Mouse (Mus musculus) stomach, embryonic 15.5 days (tissue): ENCODE data around the gene Ppp3cb. TPM values are rescaled to one million over a fixed set of nuclear protein-coding genes. Genes with fewer than 3 reads are reported as not detected.
"Not testable (repeated sequence)": the region's sequence is repeated elsewhere in the genome, so short reads cannot be mapped to it uniquely, and the experiment has no call there.

Source experiments
- ATAC-seq: fragments of 200-750 bp; cut with Nextera tagmentation; 2 replicates; pipeline ENCODE4 v1.8.0; 2017; ENCODE audit warnings: low read depth, moderate number of reproducible peaks, moderate TSS enrichment; ENCODE audit not compliant: insufficient read depth, low FRiP score
- H3K27ac ChIP-seq: fragments of 300-500 bp; sonication (generic); 2 replicates; pipeline ENCODE4 v1.5.1; 2015; ENCODE audit warnings: mild to moderate bottlenecking, inconsistent platforms
- H3K27me3 ChIP-seq: fragments of 300-500 bp; sonication (generic); replicated peaks from 2 replicates; pipeline ENCODE4 v1.6.1; 2015; ENCODE audit warnings: inconsistent platforms
- H3K36me3 ChIP-seq: fragments of 300-500 bp; sonication (generic); 2 replicates; pipeline ENCODE4 v1.6.1; 2015; ENCODE audit warnings: inconsistent platforms
- H3K4me1 ChIP-seq: fragments of 300-500 bp; sonication (generic); 2 replicates; pipeline ENCODE4 v1.6.1; 2015; ENCODE audit warnings: inconsistent platforms
- H3K4me2 ChIP-seq: fragments of 300-500 bp; sonication (generic); 2 replicates; pipeline ENCODE4 v1.6.1; 2015; ENCODE audit warnings: mild to moderate bottlenecking, inconsistent platforms
- H3K4me3 ChIP-seq: fragments of 300-500 bp; sonication (generic); replicated peaks from 2 replicates; pipeline ENCODE4 v1.5.1; 2015; ENCODE audit warnings: inconsistent platforms
- H3K9ac ChIP-seq: fragments of 300-500 bp; sonication (generic); 2 replicates; pipeline ENCODE4 v1.6.1; 2015; ENCODE audit warnings: inconsistent platforms
- H3K9me3 ChIP-seq: fragments of 300-500 bp; sonication (generic); 2 replicates; pipeline ENCODE4 v1.6.1; 2016; ENCODE audit warnings: inconsistent platforms
- WGBS: fragments of 180-500 bp; shearing (Covaris S2); methylation state at CpG from one replicate; pipeline ENCODE4 v1.1.7; 2015; 5-methylcytosine and 5-hydroxymethylcytosine counted together
- polyA plus RNA-seq: library from polyadenylated mRNA; unstranded; fragments of >200 nt; fragmentation: Nextera tagmentation; extraction: Ambion mirVana; gene quantifications from 2 replicates; pipeline ENCODE4 v1.2.1, GENCODE M21; 2015

Gene Ppp3cb
- 39.9 and 42.4 TPM in 2 replicates for polyA plus RNA-seq

- Histone ChIP-seq H3K36me3 (peaks cover 18% of the 10 kb centered on the region; the same call in 1 of the 2 replicates), H3K4me3 (peak within 1 kb of the TSS; percentile 87), H3K27ac (peak within 1 kb of the TSS; percentile 99), H3K9me3 (no peaks in the 10 kb centered on the region), H3K4me1 (peaks cover 10% of the 10 kb centered on the region), H3K27me3 (no peaks in the 10 kb centered on the region), H3K9ac (peak within 1 kb of the TSS; percentile 98), H3K4me2 (peak within 1 kb of the TSS; percentile 51)
- peak; percentile 87 for ATAC-seq
- 1% methylated on average over 28 of the region's 29 CpGs for whole genome bisulfite sequencing
These were observed at the start of gene Ppp3cb for GRCm38 (mm10) chr14:20546415-20546814. Ppp3cb (minus strand) TSS chr14:20546573.

GRCm38 (mm10) chr14:20595781-20596180 lies 49.4 kb upstream of the Ppp3cb start:
- Histone ChIP-seq H3K4me2 (no peak overlapping the region), H3K9ac (no peak overlapping the region), H3K27me3 (no peaks in the 10 kb centered on the region), H3K27ac (no peak overlapping the region), H3K9me3 (no peaks in the 10 kb centered on the region), H3K4me1 (no peaks in the 10 kb centered on the region), H3K4me3 (no peak overlapping the region), H3K36me3 (no peaks in the 10 kb centered on the region)
- 45% methylated on average over 3 of the region's 3 CpGs for WGBS
- ATAC-seq: no peak

- 66% methylated on average over 5 of the region's 5 CpGs for WGBS
- H3K27ac ChIP-seq: no peak overlapping the region
- ATAC-seq: no peak
These were observed 41.1 kb upstream of the Ppp3cb start for GRCm38 (mm10) chr14:20587458-20587857.

GRCm38 (mm10) chr14:20578822-20579407 lies 32.5 kb upstream of the Ppp3cb start:
- Histone ChIP-seq H3K4me2 (no peak overlapping the region), H3K9ac (no peak overlapping the region), H3K27me3 (no peaks in the 10 kb centered on the region), H3K27ac (no peak overlapping the region), H3K4me1 (no peaks in the 10 kb centered on the region), H3K4me3 (no peak overlapping the region), H3K9me3 (no peaks in the 10 kb centered on the region), H3K36me3 (0 out of 2 replicates have a peak, but pooled peaks cover 6% of the 10 kb centered on the region)
- ATAC-seq: no peak
- 77% methylated on average over 6 of the region's 6 CpGs for WGBS

More at GRCm38 (mm10) chr14:20587458-20587857, 41.1 kb upstream of the Ppp3cb start:
- Histone ChIP-seq H3K4me1 (no peaks in the 10 kb centered on the region), H3K27me3 (no peaks in the 10 kb centered on the region), H3K4me2 (no peak overlapping the region), H3K36me3 (0 out of 2 replicates have a peak, but pooled peaks cover 4% of the 10 kb centered on the region), H3K4me3 (no peak overlapping the region), H3K9ac (no peak overlapping the region), H3K9me3 (no peaks in the 10 kb centered on the region)

- H3K4me3 ChIP-seq: no peak overlapping the region
- no peaks in the 10 kb centered on the region for H3K27me3 ChIP-seq
- no peak overlapping the region for H3K4me2 ChIP-seq
- H3K4me1 ChIP-seq: no peaks in the 10 kb centered on the region
- H3K36me3 ChIP-seq: 0 out of 2 replicates have a peak, but pooled peaks cover 2% of the 10 kb centered on the region
- H3K9ac ChIP-seq: no peak overlapping the region
- ATAC-seq: no peak
- 54% methylated on average over 7 of the region's 7 CpGs for WGBS
- H3K27ac ChIP-seq: no peak overlapping the region
- no peaks in the 10 kb centered on the region for H3K9me3 ChIP-seq
These were observed 29.8 kb upstream of the Ppp3cb start for GRCm38 (mm10) chr14:20576179-20576578.

GRCm38 (mm10) chr14:20573196-20573595 lies 26.8 kb upstream of the Ppp3cb start:
- not testable (repeated sequence) for H3K4me3 ChIP-seq, ATAC-seq, H3K9ac ChIP-seq, H3K4me2 ChIP-seq, H3K4me1 ChIP-seq, H3K27me3 ChIP-seq, H3K27ac ChIP-seq, H3K36me3 ChIP-seq, H3K9me3 ChIP-seq
- WGBS: 92% methylated on average over 3 of the region's 3 CpGs

- Histone ChIP-seq H3K4me3 (no peak overlapping the region), H3K4me1 (no peaks in the 10 kb centered on the region), H3K9ac (no peak overlapping the region), H3K36me3 (peaks cover 16% of the 10 kb centered on the region), H3K4me2 (no peak overlapping the region), H3K27me3 (no peaks in the 10 kb centered on the region), H3K9me3 (no peaks in the 10 kb centered on the region), H3K27ac (peak overlapping the region; percentile 55; the same call in 1 of the 2 replicates)
- peak; percentile 60 for ATAC-seq
- WGBS: 60% methylated on average over 9 of the region's 9 CpGs
These were observed 19.1 kb upstream of the Ppp3cb start for GRCm38 (mm10) chr14:20565256-20566021.

GRCm38 (mm10) chr14:20564692-20565091 lies 18.3 kb upstream of the Ppp3cb start:
- H3K27ac ChIP-seq: no peak overlapping the region
- ATAC-seq: peak; percentile 31
- WGBS: 60% methylated on average over 12 of the region's 12 CpGs

GRCm38 (mm10) chr14:20561897-20562296 lies 15.5 kb upstream of the Ppp3cb start:
- H3K4me2 ChIP-seq: no peak overlapping the region
- 91% methylated on average over 5 of the region's 5 CpGs for WGBS
- H3K27ac ChIP-seq: no peak overlapping the region
- no peak overlapping the region for H3K9ac ChIP-seq
- no peak overlapping the region for H3K4me3 ChIP-seq
- H3K4me1 ChIP-seq: no peaks in the 10 kb centered on the region
- H3K36me3 ChIP-seq: peaks cover 20% of the 10 kb centered on the region
- no peak for ATAC-seq
- H3K9me3 ChIP-seq: no peaks in the 10 kb centered on the region
- H3K27me3 ChIP-seq: no peaks in the 10 kb centered on the region

More at GRCm38 (mm10) chr14:20564692-20565091, 18.3 kb upstream of the Ppp3cb start:
- H3K4me2 ChIP-seq: no peak overlapping the region
- no peak overlapping the region for H3K4me3 ChIP-seq
- H3K9ac ChIP-seq: no peak overlapping the region
- H3K36me3 ChIP-seq: peaks cover 13% of the 10 kb centered on the region
- no peaks in the 10 kb centered on the region for H3K27me3 ChIP-seq
- no peaks in the 10 kb centered on the region for H3K9me3 ChIP-seq
- H3K4me1 ChIP-seq: no peaks in the 10 kb centered on the region

- 94% methylated on average over 2 of the region's 2 CpGs for WGBS
- no peak for ATAC-seq
- Histone ChIP-seq H3K4me3 (no peak overlapping the region), H3K27me3 (no peaks in the 10 kb centered on the region), H3K36me3 (peaks cover 24% of the 10 kb centered on the region; the same call in 1 of the 2 replicates), H3K4me2 (no peak overlapping the region), H3K27ac (no peak overlapping the region), H3K9ac (no peak overlapping the region), H3K9me3 (no peaks in the 10 kb centered on the region), H3K4me1 (peaks cover 5% of the 10 kb centered on the region)
These were observed 3.8 kb upstream of the Ppp3cb start for GRCm38 (mm10) chr14:20550136-20550535.

GRCm38 (mm10) chr14:20545529-20546331 lies 643 bp downstream of the Ppp3cb start:
- peak; percentile 100 for ATAC-seq
- Histone ChIP-seq H3K4me3 (peak overlapping the region; percentile 87), H3K4me1 (peaks cover 10% of the 10 kb centered on the region), H3K9me3 (no peaks in the 10 kb centered on the region), H3K36me3 (0 out of 2 replicates have a peak, but pooled peaks cover 13% of the 10 kb centered on the region), H3K4me2 (peak overlapping the region; percentile 51), H3K27ac (peak overlapping the region; percentile 99), H3K27me3 (no peaks in the 10 kb centered on the region), H3K9ac (peak overlapping the region; percentile 98)
- WGBS: under 1% methylated on average over 56 of the region's 67 CpGs
